Mouse (Mus musculus): ENCODE results near the gene Ttc22.

DNA sequence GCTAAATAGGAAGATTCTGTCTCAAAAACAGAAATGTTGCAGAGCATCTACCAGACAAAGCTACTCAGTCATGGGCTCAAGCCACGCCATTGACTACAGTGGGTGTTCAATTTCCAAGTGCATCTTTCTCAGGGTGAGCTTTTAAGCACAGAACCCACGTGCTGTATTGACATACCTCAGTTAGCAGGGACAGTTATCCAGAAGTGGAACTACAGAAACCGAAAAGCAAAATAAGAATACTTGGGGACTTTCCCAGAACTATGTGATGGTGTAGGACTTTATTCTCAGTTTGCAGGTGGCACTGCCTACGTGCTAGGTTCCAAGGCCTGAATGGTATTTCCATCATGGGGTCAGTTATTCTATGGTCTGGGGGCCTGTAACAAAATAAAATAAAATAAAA lies 24.5 kb upstream of the Ttc22 start:
- TF ChIP-seq CTCF (conservative IDR thresholded peaks at IDR 0.05; ENCODE audit: insufficient read depth, insufficient read length, low read depth, low read length) (no peak), POLR2A (IDR thresholded peaks at IDR 0.05; ENCODE audit: low read depth, low read length) (no peak)

Measured in kidney, adult 2 months (tissue).